Mouse (Mus musculus): Measurements from ENCODE around the gene Nudt7.

Gene Nudt7

GRCm38 (mm10) chr8:114140437-114140836, 7.1 kb downstream of the Nudt7 start:
- in situ Hi-C loops (cut with MboI; ENCODE audit: unreplicated experiment in 2 of 2): loop anchor here in 1 of 2 experiments (5.0 kb wide), 1 partner anchor 47 kb away; no protein-coding TSS in a partner anchor

GRCm38 (mm10) chr8:114142199-114142598, 8.8 kb downstream of the Nudt7 start:
- in situ Hi-C loops (cut with MboI; ENCODE audit: unreplicated experiment in 2 of 2): loop anchor here in 1 of 2 experiments (5.0 kb wide), 1 partner anchor 45 kb away; no protein-coding TSS in a partner anchor

GRCm38 (mm10) chr8:114143645-114144290, 10.4 kb downstream of the Nudt7 start:
- in situ Hi-C loops (cut with MboI; ENCODE audit: unreplicated experiment in 2 of 2): loop anchor here in 1 of 2 experiments (5.0 kb wide), 1 partner anchor 44 kb away; no protein-coding TSS in a partner anchor

- in situ Hi-C loops (cut with MboI; ENCODE audit: unreplicated experiment in 2 of 2): no loop called here
Observed at GRCm38 (mm10) chr8:114153311-114154045, 20.1 kb downstream of the Nudt7 start.

GRCm38 (mm10) chr8:114158586-114158985, 25.2 kb downstream of the Nudt7 start:
- in situ Hi-C loops (cut with MboI; ENCODE audit: unreplicated experiment in 2 of 2): no loop called here

- in situ Hi-C loops (cut with MboI; ENCODE audit: unreplicated experiment in 2 of 2): no loop called here
Observed at GRCm38 (mm10) chr8:114159666-114160065, 26.3 kb downstream of the Nudt7 start.

GRCm38 (mm10) chr8:114163871-114164270, 30.5 kb downstream of the Nudt7 start:
- in situ Hi-C loops (cut with MboI; ENCODE audit: unreplicated experiment in 2 of 2): no loop called here

GRCm38 (mm10) chr8:114164444-114165096, 31.2 kb downstream of the Nudt7 start:
- in situ Hi-C loops (cut with MboI; ENCODE audit: unreplicated experiment in 2 of 2): no loop called here

- in situ Hi-C loops (cut with MboI; ENCODE audit: unreplicated experiment in 2 of 2): no loop called here
Observed at GRCm38 (mm10) chr8:114165741-114166140, 32.4 kb downstream of the Nudt7 start.

- in situ Hi-C loops (cut with MboI; ENCODE audit: unreplicated experiment in 2 of 2): no loop called here
Observed at GRCm38 (mm10) chr8:114176721-114177120, 43.4 kb downstream of the Nudt7 start.

GRCm38 (mm10) chr8:114193334-114193733, 60.0 kb downstream of the Nudt7 start:
- in situ Hi-C loops (cut with MboI; ENCODE audit: unreplicated experiment in 2 of 2): loop anchor here in 1 of 2 experiments (10.0 kb wide), 1 partner anchor 59 kb away; the partner anchor contains the start of gene Nudt7

GRCm38 (mm10) chr8:114198990-114199389, 65.6 kb downstream of the Nudt7 start:
- in situ Hi-C loops (cut with MboI; ENCODE audit: unreplicated experiment in 2 of 2): loop anchor here in 1 of 2 experiments (10.0 kb wide), 1 partner anchor 64 kb away; the partner anchor contains the start of gene Nudt7
